ENCODE assay signal across 22 mouse cellular contexts in the genomic region with DNA sequence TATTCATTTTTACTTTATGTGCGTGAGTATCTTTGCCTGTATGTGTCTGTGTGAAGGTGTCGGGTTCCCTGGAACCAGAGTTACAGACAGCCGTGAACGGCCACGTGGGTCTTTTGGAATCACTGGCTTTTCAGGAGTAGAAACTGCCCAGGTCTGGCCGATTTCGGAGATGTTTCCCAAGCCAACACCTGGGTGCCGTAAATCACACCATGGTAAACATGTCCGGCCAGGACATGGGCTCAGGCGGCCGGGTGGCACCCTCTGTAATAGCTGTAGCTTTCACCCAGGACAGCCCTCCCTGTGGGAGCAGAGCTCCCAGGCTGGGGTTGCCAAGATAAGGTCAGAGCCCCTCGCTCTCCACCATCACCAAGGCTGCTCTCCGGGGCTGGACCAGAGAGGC.
DNase-seq lines count a peak whose midpoint lies in the region; ATAC-seq and TF ChIP-seq lines count a peak whose summit lies in the region.
"Had no signal": no experiment of that assay in that cellular context is flagged by ENCODE, and none has a peak within 500 bp of the region (broad histone marks: within the 10 kb centered on the region; RNA-seq: fewer than 3 reads in every experiment).

No protein-coding gene starts in this region.

- H3K4me2 ChIP-seq in liver, embryonic 11.5 days: no peak overlapping the region
- H3K4me2 ChIP-seq in liver, postnatal 0 days (ENCODE audit: low read depth, low read length): no peak overlapping the region
- H3K4me2 ChIP-seq in neural tube, embryonic 15.5 days: no peak overlapping the region
- no peak overlapping the region for H3K4me2 ChIP-seq in neural tube, embryonic 11.5 days (ENCODE audit: low read depth)
- H3K4me2 ChIP-seq: embryonic facial prominence, embryonic 12.5 days; hindbrain, embryonic 13.5 days; neural tube, embryonic 13.5 days had no signal

- H3K27me3 ChIP-seq in liver, embryonic 11.5 days (replicated peaks; ENCODE audit: control insufficient read depth, insufficient read depth, low read length): peaks cover 81% of the 10 kb centered on the region
- peaks cover 83% of the 10 kb centered on the region for H3K27me3 ChIP-seq in liver, postnatal 0 days (ENCODE audit: insufficient read depth, low read length)
- peaks cover 93% of the 10 kb centered on the region for H3K27me3 ChIP-seq in neural tube, embryonic 15.5 days (replicated peaks)
- peaks cover 80% of the 10 kb centered on the region for H3K27me3 ChIP-seq in neural tube, embryonic 11.5 days (ENCODE audit: control insufficient read depth, insufficient read depth, low read length)

- H3K4me3 ChIP-seq in liver, embryonic 11.5 days (ENCODE audit: low read depth, low read length): no peak overlapping the region
- H3K4me3 ChIP-seq in liver, postnatal 0 days (ENCODE audit: low read depth, low read length): no peak overlapping the region
- H3K4me3 ChIP-seq in neural tube, embryonic 15.5 days (replicated peaks): no peak overlapping the region
- no peak overlapping the region for H3K4me3 ChIP-seq in neural tube, embryonic 11.5 days (ENCODE audit: low read depth, low read length)
- H3K4me3 ChIP-seq: embryonic facial prominence, embryonic 12.5 days; erythroblast, embryonic 14.5 days; heart, embryonic 10.5 days; hindbrain, embryonic 13.5 days; midbrain, embryonic 10.5 days; neural tube, embryonic 13.5 days had no signal

- no peaks in the 10 kb centered on the region for H3K36me3 ChIP-seq in liver, embryonic 11.5 days (ENCODE audit: control insufficient read depth, insufficient read depth, low read length)
- no peaks in the 10 kb centered on the region for H3K36me3 ChIP-seq in liver, postnatal 0 days (replicated peaks; ENCODE audit: insufficient read depth, low read length)
- no peaks in the 10 kb centered on the region for H3K36me3 ChIP-seq in neural tube, embryonic 15.5 days
- H3K36me3 ChIP-seq in neural tube, embryonic 11.5 days (ENCODE audit: control insufficient read depth, insufficient read depth, low read length): no peaks in the 10 kb centered on the region
- H3K36me3 ChIP-seq: embryonic facial prominence, embryonic 12.5 days; heart, embryonic 10.5 days; hindbrain, embryonic 13.5 days; midbrain, embryonic 10.5 days; neural tube, embryonic 13.5 days had no signal

- H3K4me1 ChIP-seq in liver, embryonic 11.5 days (replicated peaks; ENCODE audit: control insufficient read depth, insufficient read depth, low read length): no peaks in the 10 kb centered on the region; the same call in none of the 2 replicates
- no peaks in the 10 kb centered on the region for H3K4me1 ChIP-seq in liver, postnatal 0 days (ENCODE audit: insufficient read depth)
- H3K4me1 ChIP-seq in neural tube, embryonic 15.5 days: peaks cover 7% of the 10 kb centered on the region
- 0 out of 2 replicates have a peak, but pooled peaks cover 3% of the 10 kb centered on the region for H3K4me1 ChIP-seq in neural tube, embryonic 11.5 days (ENCODE audit: control insufficient read depth, insufficient read depth, low read length)

- WGBS in liver, embryonic 11.5 days: 44% methylated on average over 13 of the region's 13 CpGs
- 26% methylated on average over 13 of the region's 13 CpGs for WGBS in liver, postnatal 0 days (ENCODE audit: insufficient replicate concordance)
- 9% methylated on average over 13 of the region's 13 CpGs for WGBS in neural tube, embryonic 15.5 days
- 12% methylated on average over 13 of the region's 13 CpGs for WGBS in neural tube, embryonic 11.5 days

- no peaks in the 10 kb centered on the region for H3K9me3 ChIP-seq in liver, embryonic 11.5 days (ENCODE audit: control insufficient read depth, low read length)
- no peaks in the 10 kb centered on the region for H3K9me3 ChIP-seq in liver, postnatal 0 days (ENCODE audit: low read length)
- no peaks in the 10 kb centered on the region for H3K9me3 ChIP-seq in neural tube, embryonic 15.5 days (replicated peaks)
- H3K9me3 ChIP-seq in neural tube, embryonic 11.5 days (ENCODE audit: control insufficient read depth, low read length): no peaks in the 10 kb centered on the region
- H3K9me3 ChIP-seq: embryonic facial prominence, embryonic 12.5 days; heart, embryonic 10.5 days; hindbrain, embryonic 13.5 days; midbrain, embryonic 10.5 days; neural tube, embryonic 13.5 days had no signal

- peak; percentile 35 for DNase-seq in liver, embryonic 11.5 days (ENCODE audit: low spot score)
- DNase-seq in liver, postnatal 0 days: no peak
- peak; percentile 53 for DNase-seq in neural tube, embryonic 10.5 days (ENCODE audit: extremely low spot score, low spot score)
- peak; percentile 22 for DNase-seq in neural tube, embryonic 11.5 days (ENCODE audit: low spot score)
- DNase-seq in layer of hippocampus, postnatal 25 days (ENCODE audit: extremely low spot score in 1 of 2, low spot score in 1 of 2): no peak
- DNase-seq in layer of hippocampus, adult 18-20 months (ENCODE audit: low spot score in 2 of 2): no peak
- DNase-seq: adrenal gland, postnatal 25 days; cerebellum, adult 18-20 months; cerebellum, postnatal 36 days; layer of hippocampus, postnatal 36 days; thymus, adult 2 months had no signal

- no peak for TF ChIP-seq EP300 in liver, postnatal 0 days (IDR thresholded peaks at IDR 0.05; ENCODE audit: low read depth)

- no peak for ATAC-seq in liver, embryonic 11.5 days (replicated peaks; ENCODE audit: low FRiP score)
- ATAC-seq in liver, postnatal 0 days: no peak
- ATAC-seq in neural tube, embryonic 15.5 days (ENCODE audit: low FRiP score): no peak
- no peak for ATAC-seq in neural tube, embryonic 11.5 days (ENCODE audit: insufficient read depth, low FRiP score, low TSS enrichment)
- ATAC-seq: forebrain, embryonic 14.5 days; inflammation-experienced regulatory T-cells, adult 6 months had no signal

- no peak overlapping the region for H3K27ac ChIP-seq in liver, embryonic 11.5 days (ENCODE audit: low read depth, low read length)
- no peak overlapping the region for H3K27ac ChIP-seq in liver, postnatal 0 days (ENCODE audit: low read depth)
- H3K27ac ChIP-seq in neural tube, embryonic 15.5 days (replicated peaks): no peak overlapping the region
- no peak overlapping the region for H3K27ac ChIP-seq in neural tube, embryonic 11.5 days (ENCODE audit: low read depth, low read length)
- H3K27ac ChIP-seq: embryonic facial prominence, embryonic 12.5 days; heart, embryonic 10.5 days; hindbrain, embryonic 13.5 days; kidney, postnatal 0 days; macrophage; midbrain, embryonic 10.5 days; neural tube, embryonic 13.5 days had no signal

- no peak for TF ChIP-seq CTCF in liver, postnatal 0 days (IDR thresholded peaks at IDR 0.05; ENCODE audit: low read depth)

- H3K9ac ChIP-seq in liver, embryonic 11.5 days (ENCODE audit: low read depth, low read length): no peak overlapping the region
- no peak overlapping the region for H3K9ac ChIP-seq in liver, postnatal 0 days (replicated peaks)
- H3K9ac ChIP-seq in neural tube, embryonic 15.5 days (replicated peaks): no peak overlapping the region
- H3K9ac ChIP-seq in neural tube, embryonic 11.5 days (ENCODE audit: low read length): no peak overlapping the region
- H3K9ac ChIP-seq: embryonic facial prominence, embryonic 12.5 days; hindbrain, embryonic 13.5 days; neural tube, embryonic 13.5 days had no signal

Comparison
In these comparisons a context has a peak if more than half of its experiments do, and no peak if none do; other contexts are left out.
1. DNase-seq: peak in liver, embryonic 11.5 days (single experiment), neural tube, embryonic 10.5 days (single experiment) and neural tube, embryonic 11.5 days (single experiment); none in liver, postnatal 0 days (single experiment), layer of hippocampus, postnatal 25 days (0 of 2) and layer of hippocampus, adult 18-20 months (0 of 2).